Mouse (Mus musculus): ENCODE measurements around the gene Ncapd2.

Gene Ncapd2

DNA sequence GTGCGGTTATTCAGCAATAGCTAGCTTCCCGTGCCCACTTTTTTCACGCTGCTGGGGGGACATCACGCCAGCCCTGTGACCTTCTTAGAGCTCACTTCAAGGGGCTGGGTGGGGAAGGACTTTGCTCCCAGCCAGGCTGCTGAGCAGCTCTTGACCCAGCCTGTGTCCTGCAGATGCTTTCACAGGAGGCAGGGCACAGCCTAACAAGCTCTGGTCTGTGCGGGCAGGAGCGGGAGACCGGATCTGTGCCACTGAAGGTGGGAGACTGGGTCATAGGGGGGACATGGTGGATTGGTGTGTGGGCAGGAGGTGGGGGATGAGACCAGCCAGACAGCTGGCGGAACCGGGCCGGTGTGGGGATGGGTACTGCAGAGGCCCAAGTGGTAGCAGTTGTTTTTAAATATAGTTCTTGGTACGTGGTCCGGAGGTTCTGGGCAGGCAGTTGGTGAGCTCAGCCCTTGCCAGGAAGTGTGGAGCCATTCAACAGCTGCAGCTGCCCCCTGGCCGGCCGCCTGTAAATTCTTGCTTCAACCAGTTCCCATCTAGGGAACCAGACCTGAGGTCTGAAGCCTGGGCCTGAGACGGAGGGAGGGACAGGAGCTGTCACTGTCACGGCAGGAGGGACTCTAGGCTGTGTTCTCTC is 42.5 kb downstream of the Ncapd2 start:
- DNase-seq (ENCODE audit: low read depth, low spot score): peak; percentile 72

DNA sequence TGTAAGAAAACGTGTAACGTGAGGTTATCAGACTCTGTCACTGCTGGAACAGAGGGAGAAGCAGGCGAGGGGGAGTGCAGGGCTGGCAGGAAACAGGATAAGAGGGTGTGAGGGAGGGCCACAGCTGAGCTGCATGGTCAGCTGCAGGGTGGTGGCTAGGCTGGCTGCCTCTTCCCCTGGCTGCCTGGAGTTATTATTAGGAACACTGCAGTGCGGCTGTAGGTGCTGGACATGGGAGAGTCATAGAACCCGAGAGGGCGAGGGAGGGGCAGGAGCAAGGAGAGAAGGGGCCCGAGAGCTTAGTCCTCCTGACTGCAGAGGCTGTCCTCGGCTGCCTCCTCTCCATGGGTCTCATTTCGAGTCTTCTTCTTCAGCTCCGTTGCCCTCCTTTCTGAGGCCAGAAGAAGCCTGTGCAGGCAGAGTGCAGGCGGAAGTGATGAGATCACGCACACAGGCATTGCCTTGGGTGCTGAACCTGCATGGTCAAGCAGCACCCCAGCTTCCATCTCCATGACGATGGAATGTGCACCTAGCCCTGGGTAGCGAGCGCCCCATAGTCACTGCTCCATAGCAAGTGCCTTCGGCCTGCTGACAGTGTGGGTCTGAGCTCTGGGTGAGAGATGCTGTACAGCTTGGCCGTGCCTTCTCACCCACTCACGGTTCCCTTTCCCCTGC is 43.1 kb downstream of the Ncapd2 start:
- DNase-seq (ENCODE audit: low read depth, low spot score): peak; percentile 86

DNA sequence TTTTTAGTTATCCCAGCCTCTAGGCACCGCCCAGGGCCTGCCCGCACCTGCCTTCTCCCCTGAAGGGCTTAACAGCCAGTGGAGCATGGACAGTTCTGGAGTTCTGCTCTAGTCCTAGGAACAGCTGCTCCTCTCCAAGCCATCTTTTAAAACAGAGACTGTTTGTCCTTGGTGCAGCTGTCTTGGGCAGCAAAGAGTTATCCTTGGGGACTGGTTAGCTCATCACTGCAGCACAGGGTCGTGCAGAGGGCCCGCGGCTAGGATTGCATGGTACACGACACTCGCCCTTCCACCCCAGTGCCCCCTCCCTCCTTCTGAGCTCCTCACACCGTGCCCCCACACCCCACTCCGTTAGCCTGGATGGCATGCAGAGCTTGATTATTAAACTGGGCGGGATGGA is 44.2 kb downstream of the Ncapd2 start:
- peak; percentile 50 for DNase-seq (ENCODE audit: low read depth, low spot score)

DNA sequence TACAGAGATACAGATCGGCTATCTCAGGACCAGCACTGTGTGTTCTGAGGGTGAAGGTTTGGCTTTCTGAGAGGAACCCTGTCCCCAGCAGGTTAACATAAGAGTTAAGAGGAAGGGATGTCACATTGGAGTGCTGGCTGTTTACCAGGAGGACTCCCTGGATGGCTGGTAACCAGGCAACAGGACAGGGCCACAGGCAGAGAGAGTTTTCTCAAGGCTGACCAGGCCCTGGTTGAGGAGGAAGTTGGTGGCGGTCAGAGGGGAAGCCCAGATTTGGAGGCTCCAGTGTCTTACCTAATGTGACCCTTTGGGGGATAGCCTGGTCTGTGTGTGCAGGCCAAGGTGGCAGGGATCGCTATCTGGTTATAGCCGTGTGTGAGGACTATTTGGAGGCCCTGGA is 44.7 kb downstream of the Ncapd2 start:
- peak; percentile 74 for DNase-seq (ENCODE audit: low read depth, low spot score)

DNA sequence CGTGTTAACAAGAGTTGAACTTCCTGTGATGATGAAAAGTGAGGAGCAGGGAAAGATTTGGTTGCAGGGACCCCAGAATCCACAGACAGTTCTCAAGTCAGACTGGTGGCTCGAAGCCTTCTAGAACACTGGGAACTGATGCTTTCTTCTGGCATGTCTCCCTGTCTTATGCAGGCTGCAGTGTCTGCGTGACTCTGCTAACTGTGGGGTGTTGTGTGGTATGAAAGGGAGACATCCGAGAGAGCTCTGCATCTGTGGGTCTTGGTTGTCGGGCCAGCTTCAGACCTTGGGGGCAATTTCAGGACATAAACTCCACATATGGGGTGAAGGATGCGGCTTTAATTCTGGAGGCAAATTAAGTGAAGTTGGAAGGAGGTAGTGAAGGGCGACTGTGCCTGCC is 45.4 kb downstream of the Ncapd2 start:
- peak; percentile 70 for DNase-seq (ENCODE audit: low read depth, low spot score)

DNA sequence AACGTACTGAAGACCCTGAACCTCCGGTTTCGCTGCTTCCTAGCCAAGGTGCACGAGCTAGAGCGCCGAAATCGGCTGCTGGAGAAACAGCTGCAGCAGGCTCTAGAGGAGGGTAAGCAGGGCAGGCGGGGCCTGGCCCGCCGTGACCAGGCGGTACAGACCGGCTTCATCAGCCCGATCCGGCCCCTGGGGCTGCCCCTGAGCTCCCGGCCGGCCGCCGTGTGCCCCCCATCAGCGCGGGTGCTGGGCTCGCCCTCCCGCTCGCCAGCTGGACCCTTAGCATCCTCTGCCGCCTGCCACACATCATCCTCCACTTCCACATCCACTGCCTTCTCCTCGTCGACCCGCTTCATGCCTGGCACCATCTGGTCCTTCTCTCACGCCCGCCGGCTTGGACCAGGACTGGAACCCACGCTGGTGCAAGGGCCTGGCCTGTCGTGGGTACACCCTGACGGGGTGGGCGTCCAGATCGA is 46.0 kb downstream of the Ncapd2 start:
- DNase-seq (ENCODE audit: low read depth, low spot score): peak; percentile 55

DNA sequence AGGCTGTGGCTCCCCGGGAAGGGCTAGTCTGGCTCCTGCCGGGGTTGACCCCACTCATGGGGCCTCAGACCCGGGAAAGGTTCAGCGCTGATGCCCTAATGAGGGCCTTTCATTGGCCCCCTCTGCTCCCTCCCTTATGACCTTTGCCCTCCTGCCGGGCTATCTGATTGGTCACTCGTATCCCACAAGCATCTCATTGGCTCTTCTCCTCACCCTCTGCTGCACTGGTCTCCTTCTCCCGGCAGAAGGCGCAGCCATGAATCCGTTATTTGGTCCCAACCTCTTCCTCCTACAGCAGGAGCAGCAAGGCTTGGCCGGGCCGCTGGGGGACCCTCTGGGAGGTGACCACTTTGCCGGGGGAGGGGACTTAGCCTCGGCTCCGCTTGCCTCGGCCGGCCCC is 46.5 kb downstream of the Ncapd2 start, which contains the start of gene Iffo1:
Gene Iffo1 (plus strand): TSS at position 241 of the 400 bp plus-strand sequence.
- DNase-seq (ENCODE audit: low read depth, low spot score): peak; percentile 99

DNA sequence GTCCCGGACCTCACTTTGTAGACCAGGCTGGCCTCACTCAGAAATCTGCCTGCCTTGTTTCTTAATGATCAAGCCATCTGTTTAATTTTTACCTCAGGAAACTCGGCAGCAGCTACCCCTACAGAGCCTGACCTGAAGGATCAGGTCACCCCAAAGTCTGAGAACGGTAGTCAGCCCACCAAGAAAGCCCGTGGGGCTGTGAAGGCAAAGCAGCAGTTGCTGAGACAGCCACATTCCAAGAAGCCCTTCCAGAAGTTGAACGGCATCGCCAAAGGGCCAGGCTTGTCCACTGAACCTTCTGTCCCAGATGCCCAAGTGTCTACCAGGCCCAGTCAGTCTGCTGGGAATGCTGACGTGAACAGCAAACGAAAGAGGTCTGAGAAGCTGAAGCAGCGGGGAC is 47.6 kb downstream of the Ncapd2 start:
- DNase-seq (ENCODE audit: low read depth, low spot score): no peak

DNA sequence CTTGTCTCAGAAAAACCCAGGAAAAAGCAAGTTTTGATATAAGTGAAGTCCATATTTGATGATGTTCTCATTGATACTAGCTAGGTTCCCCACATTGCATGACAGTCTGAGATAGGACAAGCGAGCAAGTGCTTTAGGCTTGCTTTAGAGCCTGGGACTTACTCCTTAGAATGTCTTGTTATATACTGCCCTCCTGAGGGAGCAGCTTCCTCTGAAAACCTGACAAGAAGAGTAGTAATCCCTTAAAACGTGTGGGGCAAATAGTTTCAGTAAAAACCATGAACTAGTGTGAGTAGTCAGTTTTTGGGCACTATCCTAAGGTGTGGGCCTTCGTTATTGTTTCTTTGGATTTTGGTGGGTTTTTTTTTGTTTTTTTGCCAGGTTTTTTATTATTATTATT is 48.4 kb downstream of the Ncapd2 start:
- no peak for DNase-seq (ENCODE audit: low read depth, low spot score)

DNA sequence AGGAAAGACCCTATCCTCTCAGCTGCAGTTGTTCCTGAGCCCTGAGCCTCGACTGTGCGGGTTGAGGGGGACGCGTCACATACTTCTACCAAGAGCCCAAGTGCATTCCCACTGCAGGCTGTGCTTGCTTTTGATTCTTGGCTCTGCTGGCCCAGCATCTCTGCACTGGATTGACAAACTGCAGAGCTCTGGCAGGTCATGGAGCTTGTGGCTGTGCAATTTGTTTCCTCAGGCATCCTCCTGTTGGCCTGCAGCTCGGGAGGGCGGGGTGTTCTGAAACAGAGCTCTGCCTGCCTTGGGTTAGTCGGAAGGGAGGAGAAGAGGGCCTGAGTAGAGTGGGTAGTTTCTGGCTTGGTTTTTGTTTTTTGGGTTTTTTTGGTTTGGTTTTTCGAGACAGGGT is 49.1 kb downstream of the Ncapd2 start:
- DNase-seq (ENCODE audit: low read depth, low spot score): no peak

DNA sequence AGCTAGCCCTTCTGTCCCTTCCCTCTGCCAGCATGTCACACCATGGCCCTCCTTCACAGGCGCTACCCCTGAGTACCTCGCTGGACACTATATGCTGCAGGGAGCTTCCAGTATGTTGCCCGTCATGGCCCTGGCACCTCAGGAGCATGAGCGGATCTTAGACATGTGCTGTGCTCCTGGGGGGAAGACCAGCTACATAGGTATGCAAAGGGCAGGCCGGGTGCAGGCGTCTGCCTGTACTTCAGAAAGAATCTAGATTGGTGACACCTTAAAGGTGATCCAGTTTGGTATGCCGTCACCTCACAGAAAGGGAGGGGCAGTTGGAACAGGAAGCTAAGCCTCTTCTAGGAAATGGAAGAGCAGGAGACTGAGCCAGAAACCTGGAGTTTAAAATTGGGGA is 51.8 kb downstream of the Ncapd2 start:
- no peak for DNase-seq (ENCODE audit: low read depth, low spot score)

DNA sequence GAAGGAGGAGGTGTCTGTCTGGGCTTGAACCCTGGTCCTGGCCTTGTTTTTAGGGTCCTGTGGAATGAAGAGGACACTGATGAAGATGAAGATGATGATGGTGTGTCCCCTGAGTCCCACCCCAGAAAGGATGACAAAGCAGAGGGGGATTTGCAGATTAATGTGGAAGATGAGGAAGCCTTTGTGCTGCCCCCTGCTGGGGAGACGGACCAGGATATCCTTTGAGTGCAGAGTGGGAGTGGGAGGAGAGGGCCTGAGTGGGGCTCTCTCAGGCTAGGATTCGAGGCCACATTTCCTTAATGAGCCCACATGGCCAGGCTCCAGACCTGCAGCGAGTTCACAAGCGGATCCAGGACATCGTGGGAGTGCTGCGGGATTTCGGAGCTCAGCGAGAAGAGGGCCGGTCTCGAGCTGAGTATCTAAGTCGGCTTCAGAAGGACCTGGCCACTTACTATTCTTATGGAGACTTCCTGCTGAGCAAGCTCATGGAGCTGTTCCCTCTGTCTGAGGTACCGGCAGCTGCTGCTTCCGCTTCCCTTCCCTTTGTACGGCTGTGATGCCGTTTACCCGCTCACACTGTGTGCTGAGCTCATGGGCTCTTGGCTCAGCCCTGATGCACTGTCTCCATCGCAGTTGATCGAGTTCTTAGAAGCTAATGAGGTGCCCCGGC is 54.4 kb downstream of the Ncapd2 start:
- DNase-seq (ENCODE audit: low read depth, low spot score): peak; percentile 66

DNA sequence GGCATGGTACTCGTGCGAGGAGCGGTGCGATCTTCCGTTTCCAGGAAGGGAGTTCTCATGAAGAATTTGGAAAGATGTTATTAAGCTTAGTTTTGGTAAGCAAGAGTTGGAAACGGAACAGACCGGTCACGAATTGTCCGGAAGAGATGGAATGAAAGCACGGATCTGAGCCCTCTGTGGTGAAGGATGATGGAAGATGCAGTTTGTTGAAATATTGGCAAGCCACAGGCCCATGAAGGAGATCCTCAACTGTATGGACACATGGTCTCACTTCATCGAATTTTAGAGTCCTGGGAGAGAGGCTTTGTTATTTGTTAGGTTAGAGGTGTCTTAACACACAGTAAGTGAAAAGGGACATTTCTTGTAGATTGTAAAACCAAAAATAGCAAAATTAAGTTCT is 59.0 kb downstream of the Ncapd2 start:
- DNase-seq (ENCODE audit: low read depth, low spot score): no peak

DNA sequence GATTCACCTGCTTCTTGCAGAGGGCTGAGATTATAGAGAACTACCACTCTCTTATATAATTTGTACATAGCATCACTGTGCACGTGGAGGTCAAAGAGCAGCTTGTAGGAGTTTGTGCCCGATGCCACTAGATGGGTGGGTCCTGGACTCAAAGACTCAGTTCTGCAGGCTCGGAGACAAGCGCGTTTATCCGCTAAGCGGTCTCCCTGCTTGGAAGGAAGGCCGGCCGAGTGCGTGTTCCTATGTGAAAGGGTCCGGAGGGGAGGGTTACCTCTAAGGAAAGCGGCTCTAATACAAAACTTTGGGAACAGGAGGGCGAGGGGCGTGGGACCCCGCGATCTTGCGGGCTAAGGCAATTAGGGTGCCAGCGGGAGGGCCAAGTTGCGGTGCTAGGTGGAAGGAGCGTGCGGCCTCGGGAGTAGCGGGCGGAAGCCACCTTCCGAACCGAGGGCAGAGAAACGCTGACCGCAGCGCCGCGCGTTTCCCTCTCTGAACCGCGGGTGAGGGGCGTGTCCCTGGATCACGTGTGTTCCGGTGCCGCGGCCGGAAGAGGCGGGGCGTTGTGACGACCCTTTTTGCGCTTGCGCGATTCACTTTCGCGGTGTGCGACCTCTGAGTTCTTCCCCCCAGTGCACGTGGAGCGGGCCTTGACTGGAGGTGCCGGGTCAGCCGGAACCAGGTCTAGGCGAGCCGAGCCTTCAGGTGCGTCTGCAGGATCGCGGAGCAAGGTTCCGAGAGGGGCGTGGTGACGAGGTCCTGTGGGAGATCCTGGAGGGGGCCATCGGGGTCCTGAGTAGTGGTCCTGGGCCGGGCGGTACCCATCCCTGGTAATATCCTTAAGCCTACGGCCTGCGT is 60.0 kb downstream of the Ncapd2 start, which contains the start of gene Nop2:
Gene Nop2 (plus strand): TSS at position 608 of the 855 bp plus-strand sequence.
- DNase-seq (ENCODE audit: low read depth, low spot score): peak; percentile 96

DNA sequence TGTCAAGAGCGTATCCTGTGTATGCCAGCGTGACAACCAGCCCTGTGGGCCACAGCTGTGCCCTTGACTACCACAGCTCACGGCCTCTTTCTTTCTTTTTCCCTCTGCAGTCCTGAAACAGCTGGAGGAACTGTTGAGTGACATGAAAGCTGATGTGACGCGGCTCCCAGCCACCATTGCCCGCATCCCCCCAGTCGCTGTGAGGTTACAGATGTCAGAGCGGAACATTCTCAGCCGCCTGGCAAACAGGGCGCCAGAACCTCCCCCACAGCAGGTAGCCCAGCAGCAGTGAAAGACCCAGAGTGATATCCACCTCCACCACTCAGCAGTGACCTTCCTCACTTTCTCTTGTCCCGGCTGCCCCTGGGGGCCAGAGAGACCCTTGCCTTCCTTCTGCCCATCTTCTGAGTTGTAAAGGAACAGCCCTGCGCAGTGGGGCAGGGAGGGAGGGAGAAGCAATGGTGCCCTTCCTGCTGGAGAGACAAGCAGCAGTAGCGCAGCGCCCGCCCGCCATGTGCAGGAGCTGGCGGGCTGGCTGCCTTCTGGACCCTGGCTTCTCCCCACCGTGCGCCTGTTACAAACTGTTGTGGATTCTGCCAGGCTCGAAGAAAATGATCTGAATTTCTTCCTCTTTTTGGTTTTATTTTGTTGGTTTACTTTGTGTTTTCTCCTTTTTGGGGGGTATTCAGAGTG is 61.6 kb downstream of the Ncapd2 start:
- DNase-seq (ENCODE audit: low read depth, low spot score): no peak

DNA sequence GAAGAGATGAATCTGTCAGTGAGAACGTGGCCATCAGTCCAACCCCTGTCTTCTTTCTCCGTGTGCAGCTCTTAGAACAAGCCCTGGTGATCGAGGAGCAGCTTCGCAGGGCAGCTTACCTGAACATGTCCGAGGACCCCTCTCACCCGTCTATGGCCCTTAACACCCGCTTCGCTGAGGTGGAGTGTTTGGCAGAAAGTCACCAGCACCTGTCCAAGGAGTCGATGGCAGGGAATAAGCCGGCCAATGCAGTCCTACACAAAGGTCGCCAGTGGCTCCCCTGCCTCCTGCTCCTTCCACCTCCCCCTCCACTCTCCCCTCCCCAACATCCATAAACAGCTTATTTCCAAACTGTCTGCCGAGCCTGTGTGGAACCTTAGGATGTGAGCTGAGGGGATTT is 62.8 kb downstream of the Ncapd2 start:
- no peak for DNase-seq (ENCODE audit: low read depth, low spot score)

DNA sequence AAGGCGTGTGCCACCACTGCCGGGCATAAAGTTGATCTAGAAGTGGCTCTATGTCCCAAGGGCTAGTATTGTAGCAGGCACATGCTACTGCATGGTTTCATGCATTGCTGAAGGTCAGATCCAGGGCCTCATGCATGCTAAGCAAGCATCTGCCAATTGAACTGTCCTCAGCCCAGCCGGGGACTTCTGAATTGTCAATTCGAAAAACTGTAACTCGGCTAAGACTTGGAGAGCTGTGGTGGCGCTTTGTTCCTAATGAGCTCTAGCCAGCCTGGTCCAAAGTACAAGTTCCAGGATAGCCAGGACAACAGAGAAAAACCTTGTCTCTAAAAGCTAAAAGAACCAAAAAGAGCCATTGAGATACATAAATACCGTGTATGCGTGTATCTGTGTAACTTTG is 72.1 kb downstream of the Ncapd2 start:
- DNase-seq (ENCODE audit: low read depth, low spot score): no peak

All from brain, adult 2 months (tissue).